Mouse (Mus musculus) bone marrow, adult 2 months (tissue): ENCODE results near the gene Lrrc29.

Experiments used
- CTCF ChIP-seq: fragments of 200-500 bp; IDR thresholded peaks from 2 replicates; pipeline ENCODE4 v1.5.1; 2011; ENCODE audit warnings: low read length, control low read depth; ENCODE audit not compliant: control insufficient read depth, insufficient read depth
- POLR2A ChIP-seq: fragments of 200-500 bp; IDR thresholded peaks from 2 replicates; pipeline ENCODE4 v1.6.1; 2011; ENCODE audit warnings: low read depth, mild to moderate bottlenecking, control low read depth, low read length, borderline replicate concordance; ENCODE audit not compliant: control insufficient read depth

GRCm38 (mm10) chr8:105350186-105350585 lies 24.1 kb upstream of the Lrrc29 start:
- TF ChIP-seq CTCF (no peak), POLR2A (no peak)
